8 mouse cellular contexts compared by ENCODE assay signal in genomic region chr17:50763407-50763806, GRCm38 (mm10).
DNase-seq lines count a peak whose midpoint lies in the region; ATAC-seq lines count a peak whose summit lies in the region.

No protein-coding gene starts in this region.

- H3K27me3 ChIP-seq in kidney, embryonic 15.5 days, result no peaks in the 10 kb centered on the region
- H3K27me3 ChIP-seq in hindbrain, embryonic 13.5 days, result no peaks in the 10 kb centered on the region
- no peaks in the 10 kb centered on the region for H3K27me3 ChIP-seq in hindbrain, embryonic 10.5 days (ENCODE audit: insufficient read depth, poor library complexity, severe bottlenecking)

- H3K9me3 ChIP-seq in kidney, embryonic 15.5 days (replicated peaks), result no peaks in the 10 kb centered on the region
- H3K9me3 ChIP-seq in hindbrain, embryonic 13.5 days, result no peaks in the 10 kb centered on the region
- no peaks in the 10 kb centered on the region for H3K9me3 ChIP-seq in hindbrain, embryonic 10.5 days

- peak; percentile 40; the same call in 1 of the 2 replicates for ATAC-seq in kidney, embryonic 15.5 days (replicated peaks; ENCODE audit: low FRiP score)
- ATAC-seq in common myeloid progenitor, adult 5-6 weeks (replicated peaks; ENCODE audit: low read depth, poor library complexity, severe bottlenecking), result peak; percentile 96
- ATAC-seq in hindbrain, embryonic 13.5 days (ENCODE audit: low FRiP score), result no peak

- no peak overlapping the region for H3K4me2 ChIP-seq in kidney, embryonic 15.5 days
- H3K4me2 ChIP-seq in hindbrain, embryonic 13.5 days, result no peak overlapping the region

- no peaks in the 10 kb centered on the region for H3K4me1 ChIP-seq in kidney, embryonic 15.5 days
- no peaks in the 10 kb centered on the region for H3K4me1 ChIP-seq in hindbrain, embryonic 13.5 days (replicated peaks)
- peaks cover 7% of the 10 kb centered on the region; the same call in 1 of the 2 replicates for H3K4me1 ChIP-seq in hindbrain, embryonic 10.5 days (replicated peaks)

- no peak overlapping the region for H3K27ac ChIP-seq in kidney, embryonic 15.5 days
- no peak overlapping the region for H3K27ac ChIP-seq in hindbrain, embryonic 13.5 days
- no peak overlapping the region for H3K27ac ChIP-seq in hindbrain, embryonic 10.5 days

- H3K36me3 ChIP-seq in kidney, embryonic 15.5 days, result no peaks in the 10 kb centered on the region
- H3K36me3 ChIP-seq in hindbrain, embryonic 13.5 days, result no peaks in the 10 kb centered on the region
- H3K36me3 ChIP-seq in hindbrain, embryonic 10.5 days, result no peaks in the 10 kb centered on the region

- no peak overlapping the region for H3K4me3 ChIP-seq in kidney, embryonic 15.5 days (replicated peaks)
- H3K4me3 ChIP-seq in hindbrain, embryonic 13.5 days, result no peak overlapping the region
- H3K4me3 ChIP-seq in hindbrain, embryonic 10.5 days, result no peak overlapping the region

- DNase-seq in kidney, adult 11 months, result no peak
- DNase-seq in left cerebral cortex, adult 18-20 months (ENCODE audit: low spot score in 2 of 2), result peak; percentile 65 to 79
- DNase-seq in skeletal muscle tissue, adult 2 months (ENCODE audit: low read depth, low spot score), result peak; percentile 32
- no peak for DNase-seq in adrenal gland, postnatal 14 days
- no peak for DNase-seq in hindbrain, embryonic 10.5 days (ENCODE audit: low spot score)

- no peak overlapping the region for H3K9ac ChIP-seq in kidney, embryonic 15.5 days
- H3K9ac ChIP-seq in hindbrain, embryonic 13.5 days, result no peak overlapping the region

- WGBS in kidney, embryonic 15.5 days, result 69% methylated on average over 5 of the region's 5 CpGs
- WGBS in hindbrain, embryonic 13.5 days, result 86% methylated on average over 5 of the region's 5 CpGs
- 83% methylated on average over 5 of the region's 5 CpGs for WGBS in hindbrain, embryonic 10.5 days

Comparison
In these comparisons a context has a peak if more than half of its experiments do, and no peak if none do; other contexts are left out.
1. DNase-seq: peak in left cerebral cortex, adult 18-20 months (2 of 2) and skeletal muscle tissue, adult 2 months (single experiment); none in kidney, adult 11 months (single experiment), adrenal gland, postnatal 14 days (single experiment) and hindbrain, embryonic 10.5 days (single experiment).